Mouse (Mus musculus): Measurements from ENCODE around the gene Gm13199. TPM values are rescaled to one million over a fixed set of nuclear protein-coding genes. Genes with fewer than 3 reads are reported as not detected.
A peak's percentile ranks its signal among the peaks of the same experiment; 100 is the strongest.

Gene Gm13199
- polyA plus RNA-seq (2015; fragmentation: Nextera tagmentation; extraction: Ambion mirVana) = 0.75 and 0.98 TPM in 2 replicates

DNA sequence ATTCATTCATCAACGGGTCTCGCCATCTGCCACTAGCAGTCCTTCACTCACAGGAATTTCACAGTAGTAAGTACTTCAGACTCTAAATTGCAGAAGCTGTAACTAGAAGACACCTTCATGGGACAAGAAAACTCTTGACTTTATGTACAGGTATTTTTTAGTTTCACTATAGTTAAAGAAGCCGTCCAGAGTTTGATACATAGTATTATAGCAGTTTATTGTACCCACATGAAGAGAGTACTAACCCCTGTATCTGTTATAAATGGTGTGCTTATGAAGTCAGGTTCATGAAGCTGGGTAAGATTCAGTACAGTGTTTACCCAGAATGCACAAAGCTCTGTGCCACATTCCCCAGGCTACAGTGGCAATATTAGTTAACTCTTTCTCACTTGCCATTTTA lies at the start of gene Gm13199:
Gm13199 (minus strand) TSS at position 101 of the 400 bp plus-strand sequence.
- DNase-seq (ENCODE audit: low spot score) = no peak
- peaks cover 32% of the 10 kb centered on the region for H3K36me3 ChIP-seq (ENCODE audit: insufficient read depth, low read length)

DNA sequence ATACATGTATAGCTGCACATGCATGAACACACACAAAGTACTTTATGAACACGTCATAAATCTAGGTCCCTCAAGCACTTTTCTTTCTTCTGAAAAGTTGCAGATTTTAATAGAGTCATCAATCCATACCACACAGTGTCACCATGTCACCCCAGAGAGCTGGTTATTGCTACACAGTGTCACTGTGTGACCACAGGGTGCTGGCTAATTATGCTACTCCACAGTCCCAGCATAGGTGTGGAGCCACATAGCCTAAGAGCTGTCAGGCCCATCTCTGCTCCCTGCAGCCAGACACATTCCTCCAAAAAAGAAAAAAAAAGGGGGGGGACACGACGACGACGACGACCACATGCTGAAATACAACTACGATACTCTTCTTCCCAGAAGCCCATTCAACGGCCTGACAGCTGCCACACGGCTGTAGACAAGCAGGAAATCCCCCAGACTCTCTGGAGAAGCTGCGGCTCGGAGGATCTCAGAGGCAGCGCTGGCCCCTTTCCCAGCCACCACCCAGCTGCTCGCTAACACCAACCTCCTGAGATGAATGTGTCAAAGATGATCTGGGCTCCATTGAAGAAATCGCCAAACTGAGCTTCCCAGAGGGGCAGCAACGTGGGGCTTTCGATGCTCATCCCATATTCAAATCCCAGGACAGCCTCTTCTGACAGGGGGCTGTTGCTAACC lies 48.7 kb upstream of the Gm13199 start:
- H3K9me3 ChIP-seq (replicated peaks; ENCODE audit: low read length) = no peaks in the 10 kb centered on the region
- TF ChIP-seq CTCF (IDR thresholded peaks at IDR 0.05; ENCODE audit: low read depth) = no peak
- ATAC-seq (replicated peaks; ENCODE audit: low FRiP score, low read depth) (no peak), DNase-seq (ENCODE audit: low spot score) (no peak)
- no peak overlapping the region for H3K4me3 ChIP-seq (replicated peaks; ENCODE audit: low read depth, low read length)
- H3K27me3 ChIP-seq (ENCODE audit: insufficient read depth, low read length) = no peaks in the 10 kb centered on the region
- no peaks in the 10 kb centered on the region for H3K4me1 ChIP-seq (replicated peaks; ENCODE audit: insufficient read depth, low read length)
- 67% methylated on average over 16 of the region's 16 CpGs for WGBS
- no peak overlapping the region for H3K4me2 ChIP-seq (ENCODE audit: low read length)
- 0 out of 2 replicates have a peak, but pooled peaks cover 4% of the 10 kb centered on the region for H3K36me3 ChIP-seq (ENCODE audit: insufficient read depth, low read length)
- H3K27ac ChIP-seq = no peak overlapping the region
- H3K9ac ChIP-seq (ENCODE audit: low read depth, low read length) = no peak overlapping the region

More for the DNA sequence above, at the start of gene Gm13199:
- Histone ChIP-seq H3K27ac (no peak within 1 kb of the TSS), H3K4me3 (replicated peaks; ENCODE audit: low read depth, low read length) (no peak within 1 kb of the TSS), H3K27me3 (ENCODE audit: insufficient read depth, low read length) (no peaks in the 10 kb centered on the region), H3K9ac (ENCODE audit: low read depth, low read length) (no peak within 1 kb of the TSS), H3K9me3 (replicated peaks; ENCODE audit: low read length) (no peaks in the 10 kb centered on the region), H3K4me1 (replicated peaks; ENCODE audit: insufficient read depth, low read length) (no peaks in the 10 kb centered on the region), H3K4me2 (ENCODE audit: low read length) (no peak within 1 kb of the TSS)
- ATAC-seq (replicated peaks; ENCODE audit: low FRiP score, low read depth) = no peak
- no peak for TF ChIP-seq CTCF (IDR thresholded peaks at IDR 0.05; ENCODE audit: low read depth)
- 89% methylated on average over 3 of the region's 3 CpGs for WGBS

DNA sequence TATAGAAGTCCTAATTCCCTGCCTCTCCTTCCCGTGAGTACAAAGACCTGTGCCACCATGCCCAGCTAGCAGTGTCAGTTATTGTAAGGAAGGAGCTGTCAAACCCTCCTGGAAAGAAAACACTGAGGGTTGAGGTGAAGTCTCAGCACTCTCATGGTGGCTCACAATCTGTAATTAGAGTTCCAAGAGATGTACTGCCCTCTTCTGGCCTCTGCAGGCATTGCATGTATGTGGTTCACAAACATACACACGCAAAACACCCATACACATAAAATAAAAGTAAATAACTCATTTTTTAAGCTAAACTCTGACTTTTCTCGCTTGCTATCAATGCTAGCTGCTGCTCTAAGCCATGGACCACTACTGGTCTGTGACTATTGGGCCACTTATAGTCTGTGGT lies 43.9 kb upstream of the Gm13199 start:
- no peak overlapping the region for H3K4me2 ChIP-seq (ENCODE audit: low read length)
- H3K9me3 ChIP-seq (replicated peaks; ENCODE audit: low read length) = no peaks in the 10 kb centered on the region
- H3K27me3 ChIP-seq (ENCODE audit: insufficient read depth, low read length) = no peaks in the 10 kb centered on the region
- WGBS = 60% methylated on average over 3 of the region's 3 CpGs
- no peak overlapping the region for H3K9ac ChIP-seq (ENCODE audit: low read depth, low read length)
- H3K4me3 ChIP-seq (replicated peaks; ENCODE audit: low read depth, low read length) = no peak overlapping the region
- no peak for DNase-seq (ENCODE audit: low spot score)
- no peak overlapping the region for H3K27ac ChIP-seq
- ATAC-seq (replicated peaks; ENCODE audit: low FRiP score, low read depth) = no peak
- peak; percentile 76 for TF ChIP-seq CTCF (IDR thresholded peaks at IDR 0.05; ENCODE audit: low read depth)
- no peaks in the 10 kb centered on the region for H3K36me3 ChIP-seq (ENCODE audit: insufficient read depth, low read length)
- no peaks in the 10 kb centered on the region for H3K4me1 ChIP-seq (replicated peaks; ENCODE audit: insufficient read depth, low read length)

DNA sequence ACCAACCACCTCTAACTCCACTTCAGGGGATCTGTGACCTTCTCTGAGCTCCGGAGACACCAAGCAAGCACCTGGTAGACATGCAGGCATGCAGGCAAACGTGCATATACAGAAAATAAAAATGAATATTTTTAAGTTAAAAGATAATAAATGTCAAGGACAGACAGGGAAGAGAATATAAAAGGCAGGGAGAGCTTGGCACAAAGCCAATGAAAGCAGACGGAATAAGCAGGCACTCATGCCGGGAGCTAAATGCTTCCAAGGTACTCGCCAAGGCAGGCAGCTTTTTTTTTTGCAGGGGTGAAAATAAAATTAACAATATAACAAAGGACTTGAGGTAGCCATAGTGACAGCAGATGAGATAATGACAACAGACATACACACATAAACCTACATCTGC lies 43.4 kb upstream of the Gm13199 start:
- TF ChIP-seq CTCF (IDR thresholded peaks at IDR 0.05; ENCODE audit: low read depth) = no peak
- no peak overlapping the region for H3K27ac ChIP-seq
- no peak for ATAC-seq (replicated peaks; ENCODE audit: low FRiP score, low read depth)
- H3K4me1 ChIP-seq (replicated peaks; ENCODE audit: insufficient read depth, low read length) = no peaks in the 10 kb centered on the region
- no peaks in the 10 kb centered on the region for H3K9me3 ChIP-seq (replicated peaks; ENCODE audit: low read length)
- WGBS = 31% methylated on average over 5 of the region's 5 CpGs
- no peak for DNase-seq (ENCODE audit: low spot score)
- no peak overlapping the region for H3K4me3 ChIP-seq (replicated peaks; ENCODE audit: low read depth, low read length)
- no peaks in the 10 kb centered on the region for H3K36me3 ChIP-seq (ENCODE audit: insufficient read depth, low read length)
- H3K4me2 ChIP-seq (ENCODE audit: low read length) = no peak overlapping the region
- no peak overlapping the region for H3K9ac ChIP-seq (ENCODE audit: low read depth, low read length)
- H3K27me3 ChIP-seq (ENCODE audit: insufficient read depth, low read length) = no peaks in the 10 kb centered on the region

DNA sequence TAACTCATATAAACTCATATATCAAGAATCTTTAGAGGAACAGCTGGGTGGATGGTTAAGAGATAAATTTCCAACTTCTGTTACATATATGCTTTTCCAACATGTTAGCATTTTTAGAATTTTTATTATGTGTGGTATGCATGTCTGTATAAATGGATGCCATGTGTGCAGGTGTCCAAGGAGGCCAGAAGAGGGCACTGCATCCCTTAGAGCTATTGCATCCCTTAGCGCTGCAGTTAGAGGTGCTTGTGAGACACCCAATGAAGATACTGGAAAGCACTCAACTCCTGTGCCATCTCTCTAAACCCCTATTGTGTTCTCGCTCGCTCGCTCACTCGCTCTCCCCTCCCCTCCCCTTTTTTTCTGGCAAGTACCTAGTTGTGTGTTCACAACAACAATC lies 37.4 kb upstream of the Gm13199 start:
- WGBS = 77% methylated on average over 5 of the region's 5 CpGs
- Histone ChIP-seq H3K4me1 (replicated peaks; ENCODE audit: insufficient read depth, low read length) (no peaks in the 10 kb centered on the region), H3K36me3 (ENCODE audit: insufficient read depth, low read length) (no peaks in the 10 kb centered on the region), H3K4me2 (ENCODE audit: low read length) (no peak overlapping the region), H3K27ac (no peak overlapping the region), H3K27me3 (ENCODE audit: insufficient read depth, low read length) (no peaks in the 10 kb centered on the region), H3K9ac (ENCODE audit: low read depth, low read length) (no peak overlapping the region), H3K4me3 (replicated peaks; ENCODE audit: low read depth, low read length) (no peak overlapping the region), H3K9me3 (replicated peaks; ENCODE audit: low read length) (no peaks in the 10 kb centered on the region)
- ATAC-seq (replicated peaks; ENCODE audit: low FRiP score, low read depth) (no peak), DNase-seq (ENCODE audit: low spot score) (peak; percentile 64)
- peak; percentile 78 for TF ChIP-seq CTCF (IDR thresholded peaks at IDR 0.05; ENCODE audit: low read depth)

DNA sequence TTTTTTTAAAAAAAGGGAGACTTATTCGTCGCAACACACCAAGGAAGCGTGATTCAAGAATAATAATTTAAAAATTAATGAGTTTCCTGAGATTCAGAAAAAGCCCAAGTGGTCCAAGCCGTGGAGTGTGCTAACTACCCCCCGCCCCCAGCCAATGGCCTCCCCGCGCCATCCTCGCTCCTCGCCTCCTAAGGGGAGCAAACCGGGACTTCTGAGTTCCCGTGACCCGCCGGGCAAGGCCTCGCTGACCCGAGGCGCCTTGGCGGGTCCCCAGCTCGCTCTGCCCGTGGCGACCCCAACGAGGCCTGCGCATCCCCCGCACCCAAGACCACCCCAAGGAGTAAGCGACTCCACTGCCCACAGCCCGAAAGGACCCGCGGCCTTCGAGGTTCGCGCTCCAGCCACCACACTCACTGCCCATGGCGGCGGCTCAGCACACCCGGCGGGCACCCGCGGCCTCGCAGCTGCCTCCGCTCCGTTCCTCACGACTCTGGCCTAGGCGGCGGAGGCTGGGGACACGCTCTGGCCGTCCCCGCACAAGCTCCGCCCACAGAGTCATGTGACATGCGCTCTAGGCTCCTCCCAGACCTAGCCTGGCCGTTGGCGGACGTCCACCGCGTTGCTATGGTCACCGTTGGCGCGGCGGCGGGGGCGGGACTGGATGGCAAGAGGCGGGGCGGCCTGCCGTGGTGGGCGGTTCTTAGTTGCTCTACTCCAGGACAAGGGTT lies 32.3 kb upstream of the Gm13199 start, which contains the start of gene Sec61a2:
Sec61a2 (minus strand) TSS at position 590 of the 728 bp plus-strand sequence.
- DNase-seq (ENCODE audit: low spot score) (peak; percentile 98), ATAC-seq (replicated peaks; ENCODE audit: low FRiP score, low read depth) (peak; percentile 98)
- H3K36me3 ChIP-seq (ENCODE audit: insufficient read depth, low read length) = 0 out of 2 replicates have a peak, but pooled peaks cover 5% of the 10 kb centered on the region
- no peak for TF ChIP-seq CTCF (IDR thresholded peaks at IDR 0.05; ENCODE audit: low read depth)
- H3K27me3 ChIP-seq (ENCODE audit: insufficient read depth, low read length) = no peaks in the 10 kb centered on the region
- H3K9me3 ChIP-seq (replicated peaks; ENCODE audit: low read length) = no peaks in the 10 kb centered on the region
- peak within 1 kb of the TSS; percentile 86 for H3K27ac ChIP-seq
- H3K9ac ChIP-seq (ENCODE audit: low read depth, low read length) = peak within 1 kb of the TSS; percentile 88
- peak within 1 kb of the TSS; percentile 67 for H3K4me3 ChIP-seq (replicated peaks; ENCODE audit: low read depth, low read length)
- peak within 1 kb of the TSS; percentile 76 for H3K4me2 ChIP-seq (ENCODE audit: low read length)
- peaks cover 5% of the 10 kb centered on the region; the same call in 1 of the 2 replicates for H3K4me1 ChIP-seq (replicated peaks; ENCODE audit: insufficient read depth, low read length)
- 1% methylated on average over 59 of the region's 62 CpGs for WGBS
